Mouse (Mus musculus) CH12.LX (cell line): ENCODE data around the gene Rabep1.

ENCODE experiments used
- BHLHE40 ChIP-seq: IDR thresholded peaks from 2 replicates; pipeline ENCODE4 v1.6.1; 2011; ENCODE audit warnings: mild to moderate bottlenecking, low read depth, low read length, improper control_type of control experiment
- CTCF ChIP-seq, 2 experiments: IDR thresholded peaks in 1 of 2; conservative IDR thresholded peaks in 1 of 2; 2 replicates each; pipeline ENCODE4 v1.5.1; 2011 to 2012; ENCODE audit warnings: low read depth in 2 of 2, low read length in 2 of 2, improper control_type of control experiment in 1 of 2, inconsistent platforms in 1 of 2, mild to moderate bottlenecking in 1 of 2, moderate library complexity in 1 of 2
- EP300 ChIP-seq: IDR thresholded peaks from 2 replicates; pipeline ENCODE4 v1.6.1; 2011; ENCODE audit warnings: low read length, improper control_type of control experiment
- JUND ChIP-seq: conservative IDR thresholded peaks from 2 replicates; pipeline ENCODE4 v1.6.1; 2011; ENCODE audit warnings: low read depth, low read length, improper control_type of control experiment
- KAT2A ChIP-seq: IDR thresholded peaks from 2 replicates; pipeline ENCODE4 v1.6.1; 2012; ENCODE audit warnings: low read length, improper control_type of control experiment, inconsistent platforms; ENCODE audit not compliant: insufficient replicate concordance
- NELFE ChIP-seq: IDR thresholded peaks from 2 replicates; pipeline ENCODE4 v1.6.1; 2011; ENCODE audit warnings: low read depth, low read length, improper control_type of control experiment
- NRF1 ChIP-seq: IDR thresholded peaks from 2 replicates; pipeline ENCODE4 v1.6.1; 2014; ENCODE audit warnings: low read depth, mild to moderate bottlenecking, inconsistent platforms, low read length, improper control_type of control experiment, moderate library complexity
- POLR2A ChIP-seq: IDR thresholded peaks from 2 replicates; pipeline ENCODE4 v1.6.1; 2011; ENCODE audit warnings: low read depth, mild to moderate bottlenecking, improper control_type of control experiment, low read length
- TCF12 ChIP-seq: IDR thresholded peaks from 2 replicates; pipeline ENCODE4 v1.6.1; 2014; ENCODE audit warnings: low read depth, mild to moderate bottlenecking, inconsistent platforms, low read length, improper control_type of control experiment
- ZC3H11A ChIP-seq: IDR thresholded peaks from 2 replicates; pipeline ENCODE4 v1.6.1; 2012; ENCODE audit warnings: low read depth, mild to moderate bottlenecking, inconsistent platforms, low read length, improper control_type of control experiment

GRCm38 (mm10) chr11:70911323-70911722 is 66.7 kb downstream of the Rabep1 start:
- TF ChIP-seq ZC3H11A, result no peak
- TF ChIP-seq POLR2A, result no peak
- no peak for TF ChIP-seq CTCF (conservative IDR thresholded peaks at IDR 0.05 in 1 of 2, IDR thresholded peaks at IDR 0.05 in 1 of 2; ENCODE audit: low read depth in 2 of 2, low read length in 2 of 2)
- TF ChIP-seq TCF12, result no peak
- TF ChIP-seq KAT2A, result no peak
- no peak for TF ChIP-seq NRF1
- TF ChIP-seq BHLHE40, result no peak
- no peak for TF ChIP-seq JUND
- no peak for TF ChIP-seq NELFE
- peak; percentile 50; the same call in 1 of the 2 replicates for TF ChIP-seq EP300
